Mouse (Mus musculus): ENCODE measurements at regions not wholly inside any gene's neighbourhood (a gene's known extent, or its start where the extent isn't known, plus 50 kb on each side); places are given as distances from the start of the nearest gene placed in this dataset.
A peak's percentile ranks its signal among the peaks of the same experiment; 100 is the strongest.
"Not testable (repeated sequence)": the region's sequence is repeated elsewhere in the genome, so short reads cannot be mapped to it uniquely, and the experiment has no call there.

GRCm38 (mm10) chr6:14632837-14633236 is 122.2 kb downstream of the Ppp1r3a start:
- no peak for DNase-seq (ENCODE audit: low read depth)

- no peak for DNase-seq (ENCODE audit: low read depth)
These were observed 123.2 kb downstream of the Ppp1r3a start for GRCm38 (mm10) chr6:14631719-14632445.

GRCm38 (mm10) chr6:14616629-14617028 is 138.4 kb downstream of the Ppp1r3a start:
- DNase-seq (ENCODE audit: low read depth): no peak

- DNase-seq (ENCODE audit: low read depth): no peak
These were observed 147.0 kb downstream of the Ppp1r3a start for GRCm38 (mm10) chr6:14608076-14608475.

GRCm38 (mm10) chr6:14600543-14601249 is 154.4 kb downstream of the Ppp1r3a start:
- DNase-seq (ENCODE audit: low read depth): no peak

- DNase-seq (ENCODE audit: low read depth): no peak
These were observed 158.1 kb downstream of the Ppp1r3a start for GRCm38 (mm10) chr6:14596880-14597466.

- DNase-seq (ENCODE audit: low read depth): peak; percentile 22
These were observed 169.2 kb downstream of the Ppp1r3a start for GRCm38 (mm10) chr6:14585827-14586226.

GRCm38 (mm10) chr6:14583829-14584228 is 171.2 kb downstream of the Ppp1r3a start:
- DNase-seq (ENCODE audit: low read depth): no peak

GRCm38 (mm10) chr6:14574607-14575006 is 180.5 kb downstream of the Ppp1r3a start:
- no peak for DNase-seq (ENCODE audit: low read depth)

- no peak for DNase-seq (ENCODE audit: low read depth)
These were observed 182.1 kb downstream of the Ppp1r3a start for GRCm38 (mm10) chr6:14573001-14573400.

GRCm38 (mm10) chr6:14540333-14540732 is 214.7 kb downstream of the Ppp1r3a start:
- no peak for DNase-seq (ENCODE audit: low read depth)

- DNase-seq (ENCODE audit: low read depth): no peak
These were observed 226.0 kb downstream of the Ppp1r3a start for GRCm38 (mm10) chr6:14529096-14529495.

GRCm38 (mm10) chr6:14528564-14528963 is 226.5 kb downstream of the Ppp1r3a start:
- no peak for DNase-seq (ENCODE audit: low read depth)

GRCm38 (mm10) chr6:14522742-14523141 is 232.3 kb downstream of the Ppp1r3a start:
- DNase-seq (ENCODE audit: low read depth): peak; percentile 2

GRCm38 (mm10) chr6:14521321-14521720 is 233.8 kb downstream of the Ppp1r3a start:
- DNase-seq (ENCODE audit: low read depth): no peak

- peak; percentile 8 for DNase-seq (ENCODE audit: low read depth)
These were observed 250.9 kb downstream of the Ppp1r3a start for GRCm38 (mm10) chr6:14504171-14504570.

- DNase-seq (ENCODE audit: low read depth): no peak
These were observed 254.4 kb downstream of the Ppp1r3a start for GRCm38 (mm10) chr6:14500663-14501062.

- not testable (repeated sequence) for DNase-seq (ENCODE audit: low read depth)
These were observed 255.2 kb downstream of the Ppp1r3a start for GRCm38 (mm10) chr6:14499882-14500281.

GRCm38 (mm10) chr6:14486642-14487041 is 268.4 kb downstream of the Ppp1r3a start:
- DNase-seq (ENCODE audit: low read depth): not testable (repeated sequence)

GRCm38 (mm10) chr6:14456394-14456793 is 298.7 kb downstream of the Ppp1r3a start:
- DNase-seq (ENCODE audit: low read depth): no peak

- DNase-seq (ENCODE audit: low read depth): not testable (repeated sequence)
These were observed 301.8 kb downstream of the Ppp1r3a start for GRCm38 (mm10) chr6:14453321-14453720.

- no peak for DNase-seq (ENCODE audit: low read depth)
These were observed 323.3 kb downstream of the Ppp1r3a start for GRCm38 (mm10) chr6:14431751-14432150.

- no peak for DNase-seq (ENCODE audit: low read depth)
These were observed 345.3 kb downstream of the Ppp1r3a start for GRCm38 (mm10) chr6:14409772-14410171.
